Mouse (Mus musculus) testis, adult 2 months (tissue): ENCODE measurements at regions not wholly inside any gene's neighbourhood (a gene's known extent, or its start where the extent isn't known, plus 50 kb on each side); places are given as distances from the start of the nearest gene placed in this dataset.

Experiments
- CTCF ChIP-seq: fragments of 200-500 bp; IDR thresholded peaks from 2 replicates; pipeline ENCODE4 v1.5.1; 2012; ENCODE audit warnings: low read depth, mild to moderate bottlenecking, inconsistent platforms, low read length, moderate library complexity; ENCODE audit not compliant: control insufficient read depth, insufficient read depth, insufficient replicate concordance
- POLR2A ChIP-seq: fragments of 200-500 bp; IDR thresholded peaks from 2 replicates; pipeline ENCODE4 v1.6.1; 2012; ENCODE audit warnings: low read depth, mild to moderate bottlenecking, inconsistent platforms, low read length, moderate library complexity; ENCODE audit not compliant: control insufficient read depth

- no peak for TF ChIP-seq CTCF
- no peak for TF ChIP-seq POLR2A
Observed at GRCm38 (mm10) chr9:25022439-25022838, 66.8 kb upstream of the Gm10181 start.
